Mouse (Mus musculus): Measurements from ENCODE around the gene Fam120a. TPM values are rescaled to one million over a fixed set of nuclear protein-coding genes. Genes with fewer than 3 reads are reported as not detected.
A peak's percentile ranks its signal among the peaks of the same experiment; 100 is the strongest.

Gene Fam120a
- polyA plus RNA-seq, 1 experiment from 2014 or later, result 37.0 TPM

- DNase-seq, result peak; percentile 65
- TF ChIP-seq CTCF (IDR thresholded peaks at IDR 0.05; ENCODE audit: low read depth), result no peak
- no peaks in the 10 kb centered on the region for H3K9me3 ChIP-seq (ENCODE audit: low read depth, low read length)
- H3K27ac ChIP-seq (ENCODE audit: low read depth), result no peak overlapping the region
- no peaks in the 10 kb centered on the region for H3K36me3 ChIP-seq (ENCODE audit: insufficient read depth)
- no peak for ATAC-seq (ENCODE audit: insufficient read depth)
- no peak overlapping the region for H3K9ac ChIP-seq
- 35% methylated on average over 3 of the region's 3 CpGs for WGBS
- H3K27me3 ChIP-seq (ENCODE audit: insufficient read depth, low read length), result no peaks in the 10 kb centered on the region
- H3K4me1 ChIP-seq (ENCODE audit: insufficient read depth), result no peaks in the 10 kb centered on the region
- no peak overlapping the region; the same call in 1 of the 2 replicates for H3K4me2 ChIP-seq
- H3K4me3 ChIP-seq (ENCODE audit: low read depth, low read length), result no peak overlapping the region
Observed at GRCm38 (mm10) chr13:48977858-48978257, 10.0 kb upstream of the Fam120a start.

GRCm38 (mm10) chr13:48974699-48975098 lies 6.9 kb upstream of the Fam120a start:
- Histone ChIP-seq H3K4me1 (ENCODE audit: insufficient read depth) (no peaks in the 10 kb centered on the region), H3K4me3 (ENCODE audit: low read depth, low read length) (no peak overlapping the region), H3K27ac (ENCODE audit: low read depth) (no peak overlapping the region), H3K9ac (no peak overlapping the region), H3K9me3 (ENCODE audit: low read depth, low read length) (no peaks in the 10 kb centered on the region), H3K27me3 (ENCODE audit: insufficient read depth, low read length) (no peaks in the 10 kb centered on the region), H3K36me3 (ENCODE audit: insufficient read depth) (peaks cover 13% of the 10 kb centered on the region; the same call in 1 of the 2 replicates), H3K4me2 (no peak overlapping the region)
- 83% methylated on average over 2 of the region's 2 CpGs for WGBS
- no peak for ATAC-seq (ENCODE audit: insufficient read depth)
- DNase-seq, result no peak
- no peak for TF ChIP-seq CTCF (IDR thresholded peaks at IDR 0.05; ENCODE audit: low read depth)

- no peaks in the 10 kb centered on the region for H3K4me1 ChIP-seq (ENCODE audit: insufficient read depth)
- no peaks in the 10 kb centered on the region for H3K9me3 ChIP-seq (ENCODE audit: low read depth, low read length)
- ATAC-seq (ENCODE audit: insufficient read depth) (no peak), DNase-seq (no peak)
- peaks cover 13% of the 10 kb centered on the region; the same call in 1 of the 2 replicates for H3K36me3 ChIP-seq (ENCODE audit: insufficient read depth)
- WGBS, result 78% methylated on average over 4 of the region's 4 CpGs
- H3K9ac ChIP-seq, result no peak overlapping the region
- H3K27me3 ChIP-seq (ENCODE audit: insufficient read depth, low read length), result no peaks in the 10 kb centered on the region
- no peak overlapping the region for H3K4me2 ChIP-seq
- H3K27ac ChIP-seq (ENCODE audit: low read depth), result no peak overlapping the region
- TF ChIP-seq CTCF (IDR thresholded peaks at IDR 0.05; ENCODE audit: low read depth), result no peak
- H3K4me3 ChIP-seq (ENCODE audit: low read depth, low read length), result no peak overlapping the region
Observed at GRCm38 (mm10) chr13:48974266-48974665, 6.4 kb upstream of the Fam120a start.

- Histone ChIP-seq H3K9me3 (ENCODE audit: low read depth, low read length) (no peaks in the 10 kb centered on the region), H3K36me3 (ENCODE audit: insufficient read depth) (peaks cover 13% of the 10 kb centered on the region; the same call in 1 of the 2 replicates), H3K4me2 (no peak overlapping the region), H3K4me3 (ENCODE audit: low read depth, low read length) (no peak overlapping the region), H3K9ac (no peak overlapping the region), H3K27ac (ENCODE audit: low read depth) (no peak overlapping the region), H3K27me3 (ENCODE audit: insufficient read depth, low read length) (no peaks in the 10 kb centered on the region), H3K4me1 (ENCODE audit: insufficient read depth) (no peaks in the 10 kb centered on the region)
- DNase-seq (no peak), ATAC-seq (ENCODE audit: insufficient read depth) (no peak)
- TF ChIP-seq CTCF (IDR thresholded peaks at IDR 0.05; ENCODE audit: low read depth), result no peak
- WGBS, result 67% methylated on average over 5 of the region's 5 CpGs
Observed at GRCm38 (mm10) chr13:48973231-48973630, 5.4 kb upstream of the Fam120a start.

- H3K27ac ChIP-seq (ENCODE audit: low read depth), result peak overlapping the region; percentile 33; the same call in 1 of the 2 replicates
- peaks cover 13% of the 10 kb centered on the region; the same call in 1 of the 2 replicates for H3K36me3 ChIP-seq (ENCODE audit: insufficient read depth)
- DNase-seq (peak; percentile 49), ATAC-seq (ENCODE audit: insufficient read depth) (no peak)
- H3K4me3 ChIP-seq (ENCODE audit: low read depth, low read length), result no peak overlapping the region
- 50% methylated on average over 5 of the region's 5 CpGs for WGBS
- no peak for TF ChIP-seq CTCF (IDR thresholded peaks at IDR 0.05; ENCODE audit: low read depth)
- no peak overlapping the region for H3K4me2 ChIP-seq
- no peaks in the 10 kb centered on the region for H3K9me3 ChIP-seq (ENCODE audit: low read depth, low read length)
- no peaks in the 10 kb centered on the region for H3K27me3 ChIP-seq (ENCODE audit: insufficient read depth, low read length)
- H3K4me1 ChIP-seq (ENCODE audit: insufficient read depth), result peaks cover 4% of the 10 kb centered on the region; the same call in 1 of the 2 replicates
- no peak overlapping the region for H3K9ac ChIP-seq
Observed at GRCm38 (mm10) chr13:48971033-48971432, 3.2 kb upstream of the Fam120a start.

- TF ChIP-seq CTCF (IDR thresholded peaks at IDR 0.05; ENCODE audit: low read depth), result no peak
- Histone ChIP-seq H3K36me3 (ENCODE audit: insufficient read depth) (peaks cover 13% of the 10 kb centered on the region; the same call in 1 of the 2 replicates), H3K9me3 (ENCODE audit: low read depth, low read length) (no peaks in the 10 kb centered on the region), H3K27me3 (ENCODE audit: insufficient read depth, low read length) (no peaks in the 10 kb centered on the region), H3K4me1 (ENCODE audit: insufficient read depth) (peaks cover 5% of the 10 kb centered on the region; the same call in 1 of the 2 replicates), H3K9ac (no peak overlapping the region), H3K4me2 (no peak overlapping the region), H3K27ac (ENCODE audit: low read depth) (no peak overlapping the region), H3K4me3 (ENCODE audit: low read depth, low read length) (no peak overlapping the region)
- ATAC-seq (ENCODE audit: insufficient read depth) (no peak), DNase-seq (no peak)
- 78% methylated on average over 13 of the region's 13 CpGs for WGBS
Observed at GRCm38 (mm10) chr13:48970566-48970965, 2.7 kb upstream of the Fam120a start.

- ATAC-seq (ENCODE audit: insufficient read depth) (no peak), DNase-seq (no peak)
- peak overlapping the region; percentile 97 for H3K27ac ChIP-seq (ENCODE audit: low read depth)
- 6% methylated on average over 7 of the region's 7 CpGs for WGBS
- H3K4me3 ChIP-seq (ENCODE audit: low read depth, low read length), result peak overlapping the region; percentile 96
- H3K9me3 ChIP-seq (ENCODE audit: low read depth, low read length), result no peaks in the 10 kb centered on the region
- no peak for TF ChIP-seq CTCF (IDR thresholded peaks at IDR 0.05; ENCODE audit: low read depth)
- peaks cover 13% of the 10 kb centered on the region; the same call in 1 of the 2 replicates for H3K36me3 ChIP-seq (ENCODE audit: insufficient read depth)
- H3K27me3 ChIP-seq (ENCODE audit: insufficient read depth, low read length), result no peaks in the 10 kb centered on the region
- peak overlapping the region; percentile 96 for H3K9ac ChIP-seq
- H3K4me1 ChIP-seq (ENCODE audit: insufficient read depth), result peaks cover 11% of the 10 kb centered on the region
- peak overlapping the region; percentile 98 for H3K4me2 ChIP-seq
Observed at GRCm38 (mm10) chr13:48968750-48969088, 902 bp upstream of the Fam120a start.
